Comparison of ENCODE assay signal across 14 mouse cellular contexts in genomic region chr9:102212036-102212383, GRCm38 (mm10).
DNase-seq lines count a peak whose midpoint lies in the region; ATAC-seq lines count a peak whose summit lies in the region.
"Had no signal": no experiment of that assay in that cellular context is flagged by ENCODE, and none has a peak within 500 bp of the region (broad histone marks: within the 10 kb centered on the region; RNA-seq: fewer than 3 reads in every experiment).

No protein-coding gene starts in this region.

- H3K36me3 ChIP-seq in embryonic facial prominence, embryonic 12.5 days: no peaks in the 10 kb centered on the region
- H3K36me3 ChIP-seq in hindbrain, embryonic 10.5 days: no peaks in the 10 kb centered on the region
- 0 out of 2 replicates have a peak, but pooled peaks cover 6% of the 10 kb centered on the region for H3K36me3 ChIP-seq in midbrain, embryonic 12.5 days
- no peaks in the 10 kb centered on the region for H3K36me3 ChIP-seq in liver, embryonic 12.5 days

- 0 out of 2 replicates have a peak overlapping the region, but pooled peaks have one; percentile 19 for H3K27ac ChIP-seq in embryonic facial prominence, embryonic 12.5 days
- H3K27ac ChIP-seq in hindbrain, embryonic 10.5 days: peak overlapping the region; percentile 60
- H3K27ac ChIP-seq in midbrain, embryonic 12.5 days (replicated peaks): peak overlapping the region; percentile 82
- H3K27ac ChIP-seq in liver, embryonic 12.5 days: no peak overlapping the region
- H3K27ac ChIP-seq: liver, embryonic 14.5 days had no signal

- no peaks in the 10 kb centered on the region for H3K9me3 ChIP-seq in embryonic facial prominence, embryonic 12.5 days
- H3K9me3 ChIP-seq in hindbrain, embryonic 10.5 days: no peaks in the 10 kb centered on the region
- H3K9me3 ChIP-seq in midbrain, embryonic 12.5 days: no peaks in the 10 kb centered on the region
- no peaks in the 10 kb centered on the region for H3K9me3 ChIP-seq in liver, embryonic 12.5 days (replicated peaks)

- H3K9ac ChIP-seq in embryonic facial prominence, embryonic 12.5 days: no peak overlapping the region
- no peak overlapping the region for H3K9ac ChIP-seq in midbrain, embryonic 12.5 days (replicated peaks)
- no peak overlapping the region for H3K9ac ChIP-seq in liver, embryonic 12.5 days
- H3K9ac ChIP-seq: liver, embryonic 14.5 days had no signal

- DNase-seq in embryo, embryonic 11 days: peak; percentile 35
- no peak for DNase-seq in embryo, embryonic 10 days (ENCODE audit: low spot score)
- DNase-seq in hindbrain, embryonic 10.5 days (ENCODE audit: low spot score): no peak
- DNase-seq in B cell, adult 2 months: no peak
- no peak for DNase-seq in kidney, postnatal 14 days
- DNase-seq: cerebellum, adult 18-20 months; heart, postnatal 14 days; kidney, adult 11 months; lung, postnatal 14 days; thymus, postnatal 14 days had no signal

- WGBS in embryonic facial prominence, embryonic 12.5 days: 14% methylated on average over 1 of the region's 1 CpGs
- WGBS in hindbrain, embryonic 10.5 days: 9% methylated on average over 1 of the region's 1 CpGs
- WGBS in midbrain, embryonic 12.5 days: 0% methylated on average over 1 of the region's 1 CpGs
- WGBS in liver, embryonic 12.5 days (ENCODE audit: insufficient replicate concordance): 17% methylated on average over 1 of the region's 1 CpGs

- ATAC-seq in embryonic facial prominence, embryonic 12.5 days (ENCODE audit: insufficient number of reproducible peaks, insufficient read depth, low FRiP score, low TSS enrichment): no peak
- ATAC-seq in midbrain, embryonic 12.5 days (ENCODE audit: low FRiP score, low read depth): no peak
- no peak for ATAC-seq in liver, embryonic 12.5 days

- no peaks in the 10 kb centered on the region for H3K27me3 ChIP-seq in embryonic facial prominence, embryonic 12.5 days
- peaks cover 76% of the 10 kb centered on the region for H3K27me3 ChIP-seq in hindbrain, embryonic 10.5 days (ENCODE audit: insufficient read depth, poor library complexity, severe bottlenecking)
- peaks cover 67% of the 10 kb centered on the region for H3K27me3 ChIP-seq in midbrain, embryonic 12.5 days
- H3K27me3 ChIP-seq in liver, embryonic 12.5 days (replicated peaks): no peaks in the 10 kb centered on the region

- no peak overlapping the region for H3K4me2 ChIP-seq in embryonic facial prominence, embryonic 12.5 days (replicated peaks)
- H3K4me2 ChIP-seq in midbrain, embryonic 12.5 days (replicated peaks): peak overlapping the region; percentile 27
- no peak overlapping the region for H3K4me2 ChIP-seq in liver, embryonic 12.5 days

- H3K4me3 ChIP-seq in embryonic facial prominence, embryonic 12.5 days: no peak overlapping the region
- no peak overlapping the region for H3K4me3 ChIP-seq in hindbrain, embryonic 10.5 days
- no peak overlapping the region for H3K4me3 ChIP-seq in midbrain, embryonic 12.5 days
- no peak overlapping the region for H3K4me3 ChIP-seq in liver, embryonic 12.5 days

- H3K4me1 ChIP-seq in embryonic facial prominence, embryonic 12.5 days: peaks cover 14% of the 10 kb centered on the region
- peaks cover 60% of the 10 kb centered on the region for H3K4me1 ChIP-seq in hindbrain, embryonic 10.5 days (replicated peaks)
- peaks cover 54% of the 10 kb centered on the region for H3K4me1 ChIP-seq in midbrain, embryonic 12.5 days
- no peaks in the 10 kb centered on the region for H3K4me1 ChIP-seq in liver, embryonic 12.5 days
